Mouse (Mus musculus) olfactory bulb, adult 2 months (tissue): ENCODE measurements around the gene Rap1gap2. TPM values are rescaled to one million over a fixed set of nuclear protein-coding genes. Genes with fewer than 3 reads are reported as not detected.

ENCODE experiments used
- H3K27ac ChIP-seq: fragments of 200-500 bp; 2 replicates; pipeline ENCODE4 v1.5.1; 2012; ENCODE audit warnings: low read depth, low read length; ENCODE audit not compliant: insufficient read depth
- H3K4me1 ChIP-seq: fragments of 200-500 bp; 2 replicates; pipeline ENCODE4 v1.6.1; 2012; ENCODE audit warnings: low read length; ENCODE audit not compliant: control insufficient read depth, insufficient read depth
- H3K4me3 ChIP-seq: fragments of 200-500 bp; 2 replicates; pipeline ENCODE4 v1.5.1; 2012; ENCODE audit warnings: mild to moderate bottlenecking, low read depth, low read length, moderate library complexity; ENCODE audit not compliant: insufficient read depth
- CTCF ChIP-seq: fragments of 200-500 bp; IDR thresholded peaks from 2 replicates; pipeline ENCODE4 v1.5.1; 2012; ENCODE audit warnings: low read depth, mild to moderate bottlenecking, low read length, moderate library complexity; ENCODE audit not compliant: insufficient read depth
- POLR2A ChIP-seq: fragments of 200-500 bp; IDR thresholded peaks from 2 replicates; pipeline ENCODE4 v1.6.1; 2012; ENCODE audit warnings: mild to moderate bottlenecking, low read depth, low read length, moderate library complexity; ENCODE audit not compliant: insufficient read depth
- WGBS: fragments of 180-500 bp; shearing (Covaris S2); methylation state at CpG from one replicate; pipeline ENCODE4 v1.1.7; 2018; 5-methylcytosine and 5-hydroxymethylcytosine counted together
- polyA plus RNA-seq: library from polyadenylated mRNA; stranded (reverse); fragments of >200 nt; gene quantifications from 2 replicates; pipeline ENCODE4 v1.2.4, GENCODE M21; 2012; ENCODE audit warnings: low replicate concordance; ENCODE audit not compliant: missing spikeins, insufficient read depth, insufficient read length

Gene Rap1gap2
- polyA plus RNA-seq, 1 experiment: not detected

- no peak overlapping the region for H3K4me3 ChIP-seq
- H3K27ac ChIP-seq: 0 out of 2 replicates have a peak overlapping the region, but pooled peaks have one; percentile 46
- WGBS: 45% methylated on average over 5 of the region's 5 CpGs
- peaks cover 36% of the 10 kb centered on the region for H3K4me1 ChIP-seq
- TF ChIP-seq POLR2A: no peak
- no peak for TF ChIP-seq CTCF
Measured at GRCm38 (mm10) chr11:74568463-74568862, 42.3 kb downstream of the Rap1gap2 start.

- H3K4me3 ChIP-seq: no peak overlapping the region
- H3K4me1 ChIP-seq: peaks cover 35% of the 10 kb centered on the region
- 62% methylated on average over 3 of the region's 3 CpGs for WGBS
- H3K27ac ChIP-seq: 0 out of 2 replicates have a peak overlapping the region, but pooled peaks have one; percentile 46
- TF ChIP-seq POLR2A (no peak), CTCF (no peak)
Measured at GRCm38 (mm10) chr11:74568004-74568403, 42.7 kb downstream of the Rap1gap2 start.

- Histone ChIP-seq H3K4me1 (peaks cover 22% of the 10 kb centered on the region), H3K4me3 (no peak overlapping the region), H3K27ac (no peak overlapping the region)
- WGBS: 85% methylated on average over 4 of the region's 4 CpGs
- TF ChIP-seq POLR2A (no peak), CTCF (no peak)
Measured at GRCm38 (mm10) chr11:74566326-74566874, 44.3 kb downstream of the Rap1gap2 start.

GRCm38 (mm10) chr11:74561392-74561791 lies 49.3 kb downstream of the Rap1gap2 start:
- TF ChIP-seq CTCF (no peak), POLR2A (no peak)
- Histone ChIP-seq H3K4me1 (peaks cover 36% of the 10 kb centered on the region), H3K4me3 (no peak overlapping the region), H3K27ac (no peak overlapping the region)
- WGBS: 94% methylated on average over 4 of the region's 4 CpGs

GRCm38 (mm10) chr11:74560600-74561227 lies 50.0 kb downstream of the Rap1gap2 start:
- 72% methylated on average over 9 of the region's 9 CpGs for WGBS
- Histone ChIP-seq H3K27ac (no peak overlapping the region), H3K4me3 (no peak overlapping the region), H3K4me1 (peaks cover 42% of the 10 kb centered on the region)
- TF ChIP-seq CTCF: no peak
- TF ChIP-seq POLR2A: no peak

GRCm38 (mm10) chr11:74559793-74560433 lies 50.8 kb downstream of the Rap1gap2 start:
- H3K27ac ChIP-seq: no peak overlapping the region
- no peak overlapping the region for H3K4me3 ChIP-seq
- H3K4me1 ChIP-seq: peaks cover 45% of the 10 kb centered on the region
- 71% methylated on average over 5 of the region's 5 CpGs for WGBS
- TF ChIP-seq POLR2A: no peak
- TF ChIP-seq CTCF: no peak

GRCm38 (mm10) chr11:74558933-74559332 lies 51.8 kb downstream of the Rap1gap2 start:
- peaks cover 51% of the 10 kb centered on the region for H3K4me1 ChIP-seq
- TF ChIP-seq CTCF (no peak), POLR2A (no peak)
- no peak overlapping the region for H3K27ac ChIP-seq
- WGBS: 73% methylated on average over 5 of the region's 5 CpGs
- no peak overlapping the region for H3K4me3 ChIP-seq

- no peak for TF ChIP-seq CTCF
- no peak for TF ChIP-seq POLR2A
- no peak overlapping the region for H3K4me3 ChIP-seq
- H3K27ac ChIP-seq: peak overlapping the region; percentile 78
- peaks cover 51% of the 10 kb centered on the region for H3K4me1 ChIP-seq
- 38% methylated on average over 11 of the region's 11 CpGs for WGBS
Measured at GRCm38 (mm10) chr11:74557456-74558230, 53.1 kb downstream of the Rap1gap2 start.
